Comparison of ENCODE assay signal across 14 mouse cellular contexts in genomic region chr13:72266174-72266768, GRCm38 (mm10).
DNase-seq lines count a peak whose midpoint lies in the region.
"Had no signal": no experiment of that assay in that cellular context is flagged by ENCODE, and none has a peak within 500 bp of the region (broad histone marks: within the 10 kb centered on the region; RNA-seq: fewer than 3 reads in every experiment).

No protein-coding gene starts in this region.

- peak; percentile 4 to 16 for DNase-seq in heart, adult 18-20 months
- DNase-seq in heart, postnatal 25 days (ENCODE audit: low spot score), result no peak
- DNase-seq in left cerebral cortex, postnatal 4 days, result peak; percentile 82
- no peak for DNase-seq in left cerebral cortex, postnatal 10 days (ENCODE audit: extremely low spot score in 1 of 2, low spot score in 2 of 2)
- peak; percentile 61 for DNase-seq in retina, postnatal 1 day
- no peak for DNase-seq in retina, embryonic 14.5 days (ENCODE audit: low spot score)
- no peak for DNase-seq in layer of hippocampus, postnatal 25 days (ENCODE audit: extremely low spot score in 1 of 2, low spot score in 1 of 2)
- DNase-seq: adrenal gland, postnatal 36 days; cerebellum, adult 18-20 months; kidney, adult 8-10 months; kidney, postnatal 14 days; lung, adult 18-20 months; lung, postnatal 14 days; right cerebral cortex, adult 18-20 months had no signal

- intact Hi-C loops in heart, postnatal 25 days (cut with DNase I), result no loop called here
- intact Hi-C loops in left cerebral cortex, postnatal 4 days (cut with DNase I), result no loop called here
- intact Hi-C loops in left cerebral cortex, postnatal 10 days (cut with DNase I), result no loop called here

Comparison
In these comparisons a context has a peak if more than half of its experiments do, and no peak if none do; other contexts are left out.
1. DNase-seq: peak in heart, adult 18-20 months (2 of 2), left cerebral cortex, postnatal 4 days (single experiment) and retina, postnatal 1 day (single experiment); none in heart, postnatal 25 days (single experiment), left cerebral cortex, postnatal 10 days (0 of 2), retina, embryonic 14.5 days (single experiment) and layer of hippocampus, postnatal 25 days (0 of 2).